Mouse (Mus musculus) mesoderm, embryonic 11.5 days (tissue): ENCODE measurements at regions not wholly inside any gene's neighbourhood (a gene's known extent, or its start where the extent isn't known, plus 50 kb on each side); places are given as distances from the start of the nearest gene placed in this dataset.
"Not testable (repeated sequence)": the region's sequence is repeated elsewhere in the genome, so short reads cannot be mapped to it uniquely, and the experiment has no call there.

Experiments
- DNase-seq: peaks from one replicate; pipeline ENCODE4 v3.0.0-alpha.2; 2012; ENCODE audit warnings: low read depth, low spot score

DNA sequence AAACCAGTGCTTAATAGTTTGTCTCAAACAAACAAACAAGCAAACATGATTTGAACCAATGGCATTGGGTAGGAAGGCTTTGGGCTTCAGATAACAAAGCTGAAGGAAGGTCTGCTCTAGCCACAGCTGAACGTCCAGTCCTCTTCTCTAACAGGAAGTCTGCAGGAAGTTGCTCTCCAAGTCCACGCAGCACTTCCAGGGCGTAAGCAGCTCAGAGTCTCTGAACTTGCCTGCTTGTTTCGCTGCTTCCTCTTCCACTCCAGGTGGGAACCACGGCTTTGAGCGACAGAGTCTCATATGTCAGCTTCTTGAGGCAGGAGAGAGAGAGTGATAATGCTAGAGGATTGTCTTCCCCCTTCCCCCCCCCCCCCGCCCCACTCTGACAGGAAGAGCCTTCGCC, 123.6 kb downstream of the Tnfrsf21 start:
- DNase-seq, result no peak

DNA sequence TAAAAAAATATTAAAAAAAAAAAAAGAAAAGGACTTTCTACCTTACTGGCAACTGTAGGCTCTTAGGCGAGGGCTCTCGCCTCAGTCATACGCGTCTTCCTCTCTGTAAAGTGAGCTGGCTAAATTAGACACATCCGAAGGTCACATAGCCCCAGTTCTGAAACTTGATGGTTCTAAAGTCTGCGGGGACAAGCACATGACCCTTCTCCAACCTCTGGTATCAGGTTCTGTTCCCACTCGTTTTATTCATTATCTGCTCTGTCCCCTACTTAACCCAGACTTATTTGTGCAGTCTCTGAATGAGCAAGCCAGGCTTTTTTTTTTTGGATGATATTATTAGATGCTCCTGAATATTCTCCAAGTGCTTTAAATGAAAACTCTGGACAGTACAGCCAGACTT, 125.4 kb downstream of the Tnfrsf21 start:
- DNase-seq, result no peak

DNA sequence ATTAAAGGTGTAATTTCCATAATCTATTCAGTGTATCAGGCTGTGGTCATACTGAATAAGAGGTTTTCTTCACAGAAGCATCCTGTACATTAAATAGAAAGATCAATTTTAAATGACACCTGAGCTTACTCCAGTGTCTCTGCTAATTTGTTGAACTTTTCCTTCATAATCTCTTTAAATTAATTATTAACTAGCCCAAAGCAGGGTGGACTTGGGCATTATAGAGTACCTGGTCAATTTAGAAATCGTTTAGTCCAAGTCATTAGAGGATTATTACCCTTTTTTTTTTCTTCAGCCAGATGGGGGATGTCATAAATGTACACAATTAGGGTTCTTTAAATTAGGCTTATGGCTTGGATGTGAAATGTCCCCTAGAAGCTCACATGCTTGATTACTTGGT, 124.4 kb upstream of the Adgrf1 start:
- DNase-seq, result no peak

DNA sequence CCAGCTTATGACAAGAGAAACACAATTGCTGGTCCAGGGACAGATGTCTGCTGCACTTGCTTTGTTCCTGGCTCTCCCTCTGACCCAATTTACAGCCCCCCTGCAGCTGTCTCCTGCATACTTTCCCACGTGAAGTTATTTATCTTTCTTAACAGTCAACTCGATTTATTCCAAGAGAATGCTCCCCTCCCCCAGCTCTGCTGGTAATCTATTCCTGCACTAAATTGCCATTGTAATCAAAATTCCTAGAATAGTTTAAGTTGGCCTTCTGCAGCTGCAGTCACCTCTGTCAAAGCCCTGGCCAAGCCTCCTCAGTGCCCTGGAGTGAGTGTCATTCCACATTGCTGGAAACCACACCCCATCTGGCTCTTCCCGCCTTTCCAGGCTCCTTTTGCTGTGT, 122.2 kb upstream of the Adgrf1 start:
- DNase-seq, result peak; percentile 67

DNA sequence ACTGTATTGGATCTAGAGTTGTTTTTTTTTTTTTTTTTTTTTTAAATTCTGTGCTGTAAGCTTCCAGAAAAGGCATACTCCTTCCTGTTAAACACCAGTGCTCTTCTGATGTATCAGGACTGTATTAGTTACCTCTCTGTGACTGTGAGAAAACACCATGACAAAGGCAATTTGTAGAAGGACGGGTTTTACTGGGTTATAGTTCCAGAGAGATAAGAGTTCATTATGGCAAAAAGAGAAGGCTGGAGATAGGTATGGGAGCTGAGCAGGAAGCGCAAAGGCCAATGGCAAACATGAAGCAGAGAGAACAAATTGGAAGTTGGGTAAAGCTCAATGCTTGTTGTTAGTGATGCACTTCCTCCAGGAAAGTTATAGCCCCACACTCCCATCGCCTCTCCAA, 117.5 kb upstream of the Adgrf1 start:
- no peak for DNase-seq

DNA sequence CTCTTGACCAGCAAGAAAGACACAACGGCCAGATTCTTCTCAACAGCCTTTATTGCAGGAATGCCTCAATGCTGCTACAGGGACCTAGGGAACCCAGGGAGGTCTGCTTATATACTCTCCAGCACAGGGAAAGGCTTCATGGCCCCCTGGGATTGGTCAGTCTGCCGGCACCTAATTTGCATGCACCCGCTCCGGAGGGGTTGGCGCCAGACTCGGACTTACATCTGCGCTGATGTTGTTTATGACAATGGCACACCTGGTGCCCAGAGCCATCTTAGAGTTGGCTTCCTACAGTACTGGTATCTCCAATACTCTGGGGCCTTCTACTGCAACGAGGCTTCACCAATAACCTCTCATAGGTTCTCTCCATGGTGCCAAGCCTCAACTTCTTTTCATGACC, 114.9 kb upstream of the Adgrf1 start:
- DNase-seq, result not testable (repeated sequence)

DNA sequence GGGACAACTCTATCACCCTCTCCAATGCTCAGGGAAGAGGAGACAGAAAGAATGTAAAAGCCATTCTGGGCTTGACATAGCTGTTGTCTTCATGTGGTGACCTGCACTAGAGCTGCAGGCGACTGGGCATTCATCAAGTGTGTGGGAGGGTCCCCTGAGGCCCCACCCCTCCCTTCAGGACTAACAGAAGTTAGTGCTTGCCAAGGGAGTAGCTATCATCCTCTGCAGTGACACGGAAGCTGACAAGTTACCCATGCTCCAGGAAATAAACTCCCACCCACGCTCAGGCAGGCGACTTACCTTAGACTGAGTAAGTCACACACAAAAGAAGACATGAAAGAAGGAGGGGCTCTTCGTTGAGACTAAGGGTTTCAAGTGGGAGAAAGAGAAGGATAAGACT, 114.0 kb upstream of the Adgrf1 start:
- no peak for DNase-seq

DNA sequence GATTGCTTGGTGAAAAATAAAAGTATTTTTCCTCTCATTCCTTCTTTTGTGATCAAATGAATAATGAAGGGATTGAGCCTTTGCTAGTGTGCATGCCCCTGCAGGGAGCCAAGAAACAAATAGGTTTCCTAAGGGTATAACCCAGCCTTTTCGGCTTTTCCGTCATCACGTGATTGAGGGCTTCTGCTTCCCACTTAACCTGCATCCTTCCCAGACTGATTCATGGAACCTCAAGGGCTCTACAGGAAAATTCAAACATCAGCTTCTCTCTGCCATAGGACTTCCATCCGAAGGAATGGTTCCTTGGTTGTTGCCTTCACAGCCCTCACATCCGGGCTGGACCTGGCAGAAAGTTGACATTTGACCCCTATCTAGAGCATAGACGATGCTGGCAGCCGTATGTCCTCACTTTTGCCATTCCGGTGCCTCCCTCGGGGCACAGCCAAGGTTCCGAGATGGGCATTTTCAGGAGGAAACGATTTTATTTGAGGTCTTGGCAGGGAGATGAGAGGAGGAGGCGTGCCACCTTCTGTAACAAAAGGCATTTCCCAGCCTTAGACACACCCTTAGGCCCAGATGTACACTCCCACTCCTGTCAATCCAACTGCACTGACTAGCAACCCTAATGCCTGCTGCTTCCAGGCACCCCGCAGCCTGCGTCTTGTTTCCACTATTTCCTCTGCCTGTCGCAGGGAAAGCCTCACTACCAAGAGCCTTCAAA, 112.2 kb upstream of the Adgrf1 start:
- peak; percentile 55 for DNase-seq

DNA sequence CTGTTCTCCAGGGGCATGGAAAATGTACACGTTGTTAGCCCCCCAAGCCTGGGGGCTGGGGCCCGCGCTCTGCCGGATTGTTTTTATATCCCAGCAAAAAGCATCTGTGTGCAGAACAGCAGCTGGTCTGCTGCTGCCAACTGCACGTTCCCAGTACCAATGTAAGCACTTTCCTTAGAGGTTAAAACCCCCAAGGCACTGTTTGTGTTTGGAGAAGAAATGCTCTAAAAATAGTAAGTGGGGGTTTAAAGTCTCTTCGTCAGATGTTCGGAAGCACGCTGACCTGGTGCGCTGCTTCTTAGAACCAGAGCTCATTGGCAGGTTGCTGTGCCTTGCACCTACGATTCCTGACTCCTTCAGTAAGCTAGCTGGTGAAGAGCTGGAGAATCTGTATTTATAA, 111.4 kb upstream of the Adgrf1 start:
- no peak for DNase-seq

DNA sequence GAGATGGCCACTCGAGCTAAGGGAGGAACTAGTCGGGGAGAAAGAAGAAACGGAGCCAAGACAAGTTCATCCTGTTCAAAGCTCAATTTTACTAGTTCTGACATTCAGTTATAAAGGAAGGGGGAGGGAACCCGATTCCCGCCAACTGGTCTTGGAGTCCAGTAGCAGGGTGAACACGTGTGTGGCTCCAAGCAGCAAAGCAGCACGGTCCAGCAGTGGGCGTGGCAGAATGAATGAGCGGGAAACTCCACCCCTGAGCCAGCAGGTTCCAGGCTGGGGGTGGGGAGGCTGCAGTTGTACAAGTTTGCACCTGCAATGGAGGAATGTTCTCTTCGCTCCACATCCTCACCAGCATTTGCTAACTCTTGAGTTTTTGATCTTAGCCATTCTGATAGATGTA, 108.8 kb upstream of the Adgrf1 start:
- DNase-seq, result not testable (repeated sequence)

DNA sequence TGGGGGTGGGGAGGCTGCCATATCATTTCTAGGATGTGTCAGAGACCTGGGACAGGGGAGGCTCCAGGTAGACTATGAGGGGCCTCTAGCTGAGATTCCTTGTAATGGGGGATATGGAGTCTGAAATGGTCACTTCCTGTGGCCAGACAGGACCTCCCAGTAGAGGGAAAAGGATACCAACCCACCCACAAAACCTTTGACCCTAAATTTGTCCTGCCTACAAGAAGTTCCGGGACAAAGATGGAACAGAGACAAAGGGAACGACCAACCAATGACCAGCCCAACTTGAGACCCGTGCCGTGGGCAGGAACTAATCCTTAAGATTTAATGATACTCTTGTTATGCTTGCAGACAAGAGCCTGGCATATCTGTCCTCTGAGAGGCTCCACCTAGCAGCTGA, 107.0 kb upstream of the Adgrf1 start:
- DNase-seq, result no peak

DNA sequence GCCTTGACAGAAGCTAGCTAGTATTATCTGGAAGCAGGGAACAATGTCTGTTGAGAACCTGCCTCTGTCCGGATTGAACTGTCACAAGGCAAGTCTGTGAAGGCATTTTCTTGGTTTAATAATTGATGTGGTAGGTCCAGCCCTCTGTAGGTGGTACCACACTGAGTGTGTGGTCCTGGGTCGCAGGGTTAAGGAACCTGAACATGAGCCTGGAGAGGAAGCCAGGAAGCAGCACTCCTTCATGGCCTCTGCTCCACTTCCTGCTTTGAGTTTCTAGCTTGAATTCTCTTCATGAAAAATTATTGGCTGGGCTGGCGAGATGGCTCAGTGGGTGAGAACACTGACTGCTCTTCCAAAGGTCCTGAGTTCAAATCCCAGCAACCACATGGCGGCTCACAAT, 104.0 kb upstream of the Adgrf1 start:
- DNase-seq, result no peak

DNA sequence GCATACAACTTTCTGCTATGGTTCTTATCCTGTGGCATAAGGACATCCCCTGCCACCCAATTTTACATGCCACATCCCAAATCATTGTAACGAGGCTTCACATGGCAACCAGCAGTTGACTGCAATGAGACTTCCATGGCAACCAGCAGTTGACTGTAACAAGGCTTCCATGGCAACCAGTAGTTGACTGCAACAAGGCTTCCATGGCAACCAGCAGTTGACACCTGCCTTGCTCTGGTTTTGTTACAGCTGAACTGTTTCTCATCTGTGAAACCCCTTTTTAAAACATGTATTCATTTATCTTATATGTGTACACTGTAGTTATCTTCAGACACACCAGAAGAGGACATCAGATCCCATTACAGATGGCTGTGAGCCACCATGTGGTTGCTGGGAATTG, 100.7 kb upstream of the Adgrf1 start:
- DNase-seq, result no peak

DNA sequence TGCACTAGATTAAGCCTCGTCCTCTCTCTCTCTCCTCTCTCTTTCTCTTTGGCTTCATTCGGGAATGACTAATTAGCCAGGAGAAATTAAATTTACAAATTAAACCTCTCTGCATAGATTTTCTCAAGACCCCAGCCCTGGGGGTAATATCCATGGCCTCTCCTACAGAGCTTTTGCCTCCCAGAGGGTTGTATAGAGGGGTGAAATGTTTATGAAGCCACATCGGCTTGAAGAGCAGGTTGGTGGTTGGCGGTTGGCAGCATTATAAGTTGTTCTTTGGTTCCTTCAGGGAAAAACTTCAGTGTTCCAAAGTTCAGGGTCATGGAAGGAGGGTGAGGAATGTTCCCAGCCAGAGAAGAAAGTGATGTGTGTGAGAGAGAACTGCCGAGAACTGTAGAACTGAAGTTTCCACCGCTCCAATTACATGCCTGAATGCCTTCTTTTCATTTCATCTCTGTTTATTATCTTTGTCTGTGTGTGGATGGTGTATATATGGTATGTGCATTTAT, 97.4 kb upstream of the Adgrf1 start:
- DNase-seq, result no peak

DNA sequence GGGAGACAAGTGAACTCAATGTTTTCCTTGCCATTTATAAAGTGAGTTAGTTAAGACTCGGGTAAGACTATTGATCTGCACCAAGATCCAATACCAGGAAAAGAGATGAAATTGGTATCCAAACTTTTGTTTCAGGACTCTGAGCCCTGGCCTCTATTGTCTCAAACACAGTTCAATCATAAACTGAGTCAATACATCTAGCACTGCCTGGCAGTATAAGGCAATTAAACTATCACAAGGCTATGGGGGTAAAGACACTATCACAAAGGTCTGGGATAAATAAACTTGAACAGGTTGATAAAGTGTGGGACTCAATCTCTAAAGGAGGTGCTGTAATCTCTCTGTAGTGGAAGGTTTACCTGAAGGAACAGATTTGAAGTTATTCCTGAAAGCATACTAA, 95.3 kb upstream of the Adgrf1 start:
- DNase-seq, result no peak

DNA sequence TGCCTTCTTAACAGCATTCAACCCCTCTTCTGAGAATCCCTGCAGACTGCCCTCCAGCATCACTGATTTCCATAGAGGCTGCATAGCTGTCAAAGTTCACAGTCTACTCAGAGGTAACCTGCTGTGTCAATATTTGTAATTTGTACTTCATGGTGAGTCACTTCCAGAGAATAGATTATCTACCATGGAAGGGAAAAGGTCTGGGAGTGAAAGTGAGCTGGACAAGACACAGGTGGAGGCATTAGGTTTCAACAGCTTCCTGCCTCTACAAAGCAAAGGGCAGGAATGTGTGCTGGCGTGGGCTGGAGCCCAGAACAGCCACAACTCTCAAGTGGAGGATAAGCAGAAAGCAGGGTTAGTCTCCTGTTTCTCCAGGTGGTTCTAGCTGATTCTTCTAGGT, 92.9 kb upstream of the Adgrf1 start:
- no peak for DNase-seq

DNA sequence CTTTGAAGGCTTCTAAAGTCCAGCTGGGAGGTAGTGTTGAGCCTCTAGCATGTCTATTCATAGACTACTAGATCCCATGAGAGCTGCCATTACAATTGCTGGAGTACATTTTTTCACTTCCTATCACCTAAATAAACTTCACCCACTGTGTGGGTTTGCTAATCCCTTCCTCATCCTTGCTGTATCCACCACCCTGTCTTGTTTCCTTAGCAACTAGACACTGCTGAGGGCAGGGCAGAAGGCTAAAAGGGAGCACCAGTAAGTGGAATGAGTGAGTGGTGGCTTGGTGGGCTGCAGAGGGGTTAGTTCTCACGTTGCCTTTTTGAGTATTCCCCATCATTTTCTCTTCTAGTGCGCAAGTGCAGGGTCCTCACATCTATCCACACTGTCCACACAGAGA, 80.1 kb upstream of the Adgrf1 start:
- no peak for DNase-seq

DNA sequence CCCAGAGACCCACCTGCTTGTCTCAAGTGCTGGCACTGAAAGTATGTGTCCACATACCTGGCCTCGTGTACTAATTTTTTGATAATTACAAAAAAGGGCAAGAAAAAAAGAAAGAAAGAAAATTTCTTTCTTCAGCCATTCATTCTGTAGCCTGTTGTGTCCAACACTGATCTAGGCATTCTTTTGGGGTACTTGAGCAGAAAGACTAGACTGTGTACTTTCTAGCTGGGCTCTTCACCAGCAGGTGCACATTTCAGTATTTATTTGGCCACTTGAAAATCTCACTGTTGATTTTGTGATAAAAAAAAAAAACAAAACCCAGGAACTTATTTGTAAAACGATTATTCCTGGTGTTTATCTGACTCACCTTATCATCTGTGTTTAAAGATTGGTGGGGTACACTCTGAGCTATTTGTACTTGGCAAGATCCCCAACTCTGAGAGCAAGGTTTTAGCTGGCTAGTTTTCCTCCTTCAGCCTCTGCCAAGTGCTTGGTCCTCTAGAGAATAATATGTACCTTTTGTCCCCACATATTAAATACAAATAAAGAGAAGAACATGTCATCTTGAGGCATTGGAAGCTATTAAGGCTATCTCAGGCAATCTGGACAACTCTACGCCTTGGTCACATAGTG, 79.2 kb upstream of the Adgrf1 start:
- no peak for DNase-seq

DNA sequence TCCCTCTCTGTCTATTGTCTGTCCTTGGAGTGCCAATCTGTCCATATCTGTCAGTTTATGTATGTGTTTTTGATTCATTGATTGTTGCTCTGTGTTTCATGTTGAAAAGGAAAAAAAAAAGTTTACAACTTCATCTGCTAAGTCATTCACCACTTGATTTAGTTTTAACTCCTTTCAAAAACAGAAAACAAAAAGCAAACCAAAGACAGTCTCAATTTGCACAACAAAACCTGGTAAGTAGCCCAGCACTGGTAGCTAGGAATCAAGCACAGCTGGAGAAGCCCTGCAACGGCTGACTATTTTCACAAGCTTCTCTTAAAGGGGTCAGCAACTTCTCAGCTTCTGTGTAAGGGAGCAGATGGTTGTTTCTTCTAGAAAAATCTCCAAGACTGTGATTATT, 72.9 kb upstream of the Adgrf1 start:
- DNase-seq, result no peak

DNA sequence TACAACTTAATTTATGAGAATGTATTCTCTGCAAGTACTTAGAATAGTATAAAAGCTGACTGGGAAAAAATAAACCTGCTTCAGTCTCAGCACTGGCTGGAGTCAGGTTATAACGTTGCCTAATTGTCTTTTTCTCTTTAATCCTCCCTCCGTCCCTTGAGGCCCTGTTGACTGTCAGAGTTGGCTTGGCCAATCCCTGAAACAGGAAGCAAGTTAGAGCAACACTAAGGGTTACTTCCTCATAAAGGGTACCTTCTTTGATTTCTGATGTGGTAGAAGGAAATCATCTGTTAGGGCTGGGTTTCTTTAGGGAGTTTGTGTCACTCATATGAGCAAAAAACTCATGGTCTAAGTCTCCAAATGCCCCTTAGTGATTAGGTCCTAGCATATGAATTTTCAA, 69.3 kb upstream of the Adgrf1 start:
- no peak for DNase-seq

DNA sequence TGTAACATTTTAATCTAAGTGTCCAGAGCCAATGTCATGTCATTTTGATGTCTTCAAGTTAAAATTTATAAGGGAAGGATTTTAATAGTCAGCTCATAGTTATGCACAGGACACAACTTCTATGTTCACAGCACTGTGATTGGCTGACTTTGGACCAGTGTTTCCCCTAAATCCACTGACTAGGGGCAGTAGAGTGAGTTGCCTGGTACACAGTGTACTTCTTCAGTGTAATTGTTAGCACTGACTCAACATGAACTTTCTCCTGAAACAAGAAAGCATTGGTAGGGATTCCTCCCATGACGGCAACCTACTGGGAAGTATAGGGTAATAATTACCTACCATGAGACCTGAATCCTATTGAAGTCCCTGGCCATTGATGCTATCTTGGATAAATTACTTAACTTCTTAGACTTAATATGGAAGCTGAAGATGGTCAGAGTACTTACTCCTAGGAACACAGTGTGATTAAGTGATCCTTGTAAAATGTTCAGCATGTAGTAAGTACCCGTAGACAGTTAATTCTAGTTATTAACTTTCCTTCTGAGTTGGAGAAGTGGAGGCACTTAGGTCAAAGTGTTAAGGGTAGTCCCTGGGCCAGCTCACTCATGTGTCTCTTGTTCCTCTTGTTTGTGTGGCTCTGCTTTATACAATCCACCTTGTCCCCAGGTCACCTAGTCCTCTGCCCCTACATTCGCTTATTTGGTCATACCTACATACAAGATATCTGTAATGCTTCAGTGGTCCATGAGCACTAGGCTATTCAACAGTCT, 63.2 kb upstream of the Adgrf1 start:
- DNase-seq, result no peak

DNA sequence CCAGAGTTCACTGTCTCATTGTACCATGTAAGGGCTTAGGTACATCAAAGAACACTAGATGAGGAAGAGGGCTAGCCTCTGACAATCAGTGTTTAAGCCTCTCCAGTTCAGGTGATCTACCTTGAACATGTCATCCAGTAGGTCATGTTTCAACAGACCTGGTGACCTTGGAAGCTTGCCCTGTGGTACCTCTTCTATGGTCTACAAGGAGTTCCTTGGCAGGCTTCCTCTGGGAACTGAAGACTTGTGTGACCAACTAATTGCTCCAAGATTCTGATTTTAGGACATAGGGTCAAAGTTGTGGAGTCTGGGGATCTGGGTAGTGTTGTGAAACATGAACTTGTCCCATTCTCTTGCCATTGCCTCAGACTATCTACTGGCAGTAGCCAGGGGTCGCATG, 60.4 kb upstream of the Adgrf1 start:
- DNase-seq, result no peak

DNA sequence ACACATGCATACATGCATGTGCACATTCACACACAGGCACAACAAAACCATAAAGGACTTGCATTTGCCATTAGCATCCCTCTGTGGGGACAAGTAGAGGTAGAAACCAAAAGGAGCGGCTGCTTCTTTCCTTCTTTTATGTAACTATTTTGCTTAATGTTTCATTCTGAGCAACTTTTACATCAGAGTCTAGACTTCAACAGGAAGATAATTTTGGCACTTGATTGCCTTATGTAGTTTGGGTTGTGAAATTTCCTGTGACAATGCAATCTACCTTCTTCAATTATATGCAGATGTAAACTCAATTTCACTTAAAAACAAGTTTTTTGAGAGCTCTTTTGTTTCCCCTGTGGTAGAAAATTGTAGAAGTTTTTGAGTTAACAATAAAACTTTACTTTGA, 56.1 kb upstream of the Adgrf1 start:
- no peak for DNase-seq
